Mouse (Mus musculus) E14TG2a.4 (cell line): ENCODE measurements around the gene Timm8b.

Experiments
- CTCF ChIP-seq: conservative IDR thresholded peaks from 2 replicates; pipeline ENCODE4 v1.5.1; 2014; ENCODE audit warnings: low read length
- POU5F1 ChIP-seq: IDR thresholded peaks from 2 replicates; pipeline ENCODE4 v1.6.1; 2014; ENCODE audit warnings: low read length, borderline replicate concordance

DNA sequence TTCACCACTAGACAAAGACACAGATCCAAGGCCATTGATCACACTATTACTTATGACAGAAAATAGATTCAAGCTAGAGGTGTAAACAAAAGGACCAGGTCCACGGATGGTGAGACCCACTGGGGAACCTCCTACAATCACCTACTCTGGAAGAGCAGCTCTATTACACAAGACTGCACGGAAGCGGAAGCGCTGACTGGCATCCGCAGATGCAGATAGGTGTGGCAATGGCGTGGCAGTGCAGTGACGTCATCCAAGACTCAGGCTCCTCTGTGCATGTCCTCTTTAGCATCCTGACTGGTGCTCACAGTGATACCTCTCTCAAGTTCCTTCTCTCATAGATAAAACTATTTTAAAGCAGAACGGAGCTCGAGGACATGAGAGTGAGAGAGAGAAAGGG lies 10.8 kb upstream of the Timm8b start:
- TF ChIP-seq CTCF (no peak), POU5F1 (no peak)
